Mouse (Mus musculus) kidney, embryonic 14.5 days (tissue): ENCODE measurements around the gene Olfr641. TPM values are rescaled to one million over a fixed set of nuclear protein-coding genes. Genes with fewer than 3 reads are reported as not detected.

Experiments
- ATAC-seq: fragments of 200-750 bp; cut with Nextera tagmentation; 2 replicates; pipeline ENCODE4 v1.8.0; 2017; ENCODE audit warnings: moderate number of reproducible peaks, mild to moderate bottlenecking, moderate TSS enrichment, moderate library complexity; ENCODE audit not compliant: low FRiP score, low TSS enrichment
- H3K27ac ChIP-seq: fragments of 300-500 bp; sonication (generic); 2 replicates; pipeline ENCODE4 v1.5.1; 2014; ENCODE audit warnings: low read depth, mild to moderate bottlenecking, low read length, moderate library complexity, mixed read lengths
- H3K27me3 ChIP-seq: fragments of 300-500 bp; sonication (generic); 2 replicates; pipeline ENCODE4 v1.6.1; 2014; ENCODE audit warnings: mild to moderate bottlenecking, low read length; ENCODE audit not compliant: control insufficient read depth, insufficient read depth
- H3K36me3 ChIP-seq: fragments of 300-500 bp; sonication (generic); 2 replicates; pipeline ENCODE4 v1.6.1; 2014; ENCODE audit warnings: low read length, mixed read lengths; ENCODE audit not compliant: control insufficient read depth, insufficient read depth
- H3K4me1 ChIP-seq: fragments of 300-500 bp; sonication (generic); 2 replicates; pipeline ENCODE4 v1.6.1; 2014; ENCODE audit warnings: low read length, mixed read lengths; ENCODE audit not compliant: control insufficient read depth, insufficient read depth
- H3K4me2 ChIP-seq: fragments of 300-500 bp; sonication (generic); replicated peaks from 2 replicates; pipeline ENCODE4 v1.6.1; 2014; ENCODE audit warnings: low read depth, mild to moderate bottlenecking, low read length
- H3K4me3 ChIP-seq: fragments of 300-500 bp; sonication (generic); 2 replicates; pipeline ENCODE4 v1.5.1; 2014; ENCODE audit warnings: mild to moderate bottlenecking, low read length
- H3K9ac ChIP-seq: fragments of 300-500 bp; sonication (generic); 2 replicates; pipeline ENCODE4 v1.6.1; 2014; ENCODE audit warnings: low read depth, mild to moderate bottlenecking, low read length, moderate library complexity
- H3K9me3 ChIP-seq: fragments of 300-500 bp; sonication (generic); 2 replicates; pipeline ENCODE4 v1.6.1; 2016; ENCODE audit warnings: low read length; ENCODE audit not compliant: control insufficient read depth
- WGBS: fragments of 180-500 bp; shearing (Covaris S2); extraction: QIAGEN DNeasy Blood & Tissue Kit; methylation state at CpG from one replicate; pipeline ENCODE4 v1.1.7; 2014; 5-methylcytosine and 5-hydroxymethylcytosine counted together
- polyA plus RNA-seq: library from polyadenylated mRNA; unstranded; fragments of >200 nt; fragmentation: Nextera tagmentation; extraction: Ambion mirVana; gene quantifications from 2 replicates; pipeline ENCODE4 v1.2.1, GENCODE M21; 2014

The Olfr641 gene
- polyA plus RNA-seq = not detected in 2 replicates

- ATAC-seq = no peak
- Histone ChIP-seq H3K36me3 (no peaks in the 10 kb centered on the region), H3K9ac (no peak within 1 kb of the TSS), H3K27me3 (no peaks in the 10 kb centered on the region), H3K9me3 (no peaks in the 10 kb centered on the region), H3K4me1 (no peaks in the 10 kb centered on the region), H3K4me2 (no peak within 1 kb of the TSS), H3K4me3 (no peak within 1 kb of the TSS), H3K27ac (no peak within 1 kb of the TSS)
- 73% methylated on average over 1 of the region's 1 CpGs for WGBS
Measured at GRCm38 (mm10) chr7:104035145-104035544, at the start of gene Olfr641. Olfr641 (plus strand) TSS chr7:104035445.

- H3K9ac ChIP-seq = no peak within 1 kb of the TSS
- no peaks in the 10 kb centered on the region for H3K9me3 ChIP-seq
- H3K4me2 ChIP-seq = no peak within 1 kb of the TSS
- no peaks in the 10 kb centered on the region for H3K27me3 ChIP-seq
- no peaks in the 10 kb centered on the region for H3K4me1 ChIP-seq
- no peak for ATAC-seq
- no peak within 1 kb of the TSS for H3K4me3 ChIP-seq
- H3K36me3 ChIP-seq = no peaks in the 10 kb centered on the region
- H3K27ac ChIP-seq = no peak within 1 kb of the TSS
Measured at GRCm38 (mm10) chr7:103998446-103998845, 36.8 kb upstream of the Olfr641 start, which contains the start of gene Olfr638. Olfr638 (plus strand) TSS chr7:103998746.

- no peak overlapping the region for H3K4me2 ChIP-seq
- H3K27me3 ChIP-seq = no peaks in the 10 kb centered on the region
- H3K9me3 ChIP-seq = no peaks in the 10 kb centered on the region
- H3K9ac ChIP-seq = no peak overlapping the region
- no peak for ATAC-seq
- H3K27ac ChIP-seq = no peak overlapping the region
- H3K36me3 ChIP-seq = no peaks in the 10 kb centered on the region
- no peaks in the 10 kb centered on the region for H3K4me1 ChIP-seq
- H3K4me3 ChIP-seq = no peak overlapping the region
Measured at GRCm38 (mm10) chr7:103999124-103999523, 36.1 kb upstream of the Olfr641 start.

- no peak within 1 kb of the TSS for H3K4me2 ChIP-seq
- H3K9ac ChIP-seq = no peak within 1 kb of the TSS
- no peak for ATAC-seq
- H3K27ac ChIP-seq = no peak within 1 kb of the TSS
- H3K4me3 ChIP-seq = no peak within 1 kb of the TSS
- H3K27me3 ChIP-seq = no peaks in the 10 kb centered on the region
- H3K9me3 ChIP-seq = no peaks in the 10 kb centered on the region
- H3K4me1 ChIP-seq = no peaks in the 10 kb centered on the region
- H3K36me3 ChIP-seq = no peaks in the 10 kb centered on the region
Measured at GRCm38 (mm10) chr7:104017203-104017602, 18.0 kb upstream of the Olfr641 start, which contains the start of gene Olfr639. Olfr639 (minus strand) TSS chr7:104017303.

GRCm38 (mm10) chr7:104018953-104019352 lies 16.3 kb upstream of the Olfr641 start:
- Histone ChIP-seq H3K4me3 (no peak overlapping the region), H3K9me3 (no peaks in the 10 kb centered on the region), H3K4me1 (no peaks in the 10 kb centered on the region), H3K27ac (no peak overlapping the region), H3K4me2 (no peak overlapping the region), H3K36me3 (no peaks in the 10 kb centered on the region), H3K9ac (no peak overlapping the region), H3K27me3 (no peaks in the 10 kb centered on the region)
- ATAC-seq = no peak
- WGBS = 84% methylated on average over 1 of the region's 1 CpGs

GRCm38 (mm10) chr7:104021651-104022050 lies 13.6 kb upstream of the Olfr641 start:
- H3K9ac ChIP-seq = no peak overlapping the region
- WGBS = 93% methylated on average over 6 of the region's 6 CpGs
- no peaks in the 10 kb centered on the region for H3K9me3 ChIP-seq
- no peak for ATAC-seq
- H3K4me1 ChIP-seq = no peaks in the 10 kb centered on the region
- no peaks in the 10 kb centered on the region for H3K36me3 ChIP-seq
- no peaks in the 10 kb centered on the region for H3K27me3 ChIP-seq
- H3K4me2 ChIP-seq = no peak overlapping the region
- no peak overlapping the region for H3K27ac ChIP-seq
- no peak overlapping the region for H3K4me3 ChIP-seq

GRCm38 (mm10) chr7:104025473-104025872 lies 9.8 kb upstream of the Olfr641 start, which contains the start of gene Olfr640:
Olfr640 (minus strand) TSS chr7:104025573.
- 76% methylated on average over 6 of the region's 6 CpGs for WGBS
- H3K9me3 ChIP-seq = no peaks in the 10 kb centered on the region
- no peaks in the 10 kb centered on the region for H3K36me3 ChIP-seq
- H3K9ac ChIP-seq = no peak within 1 kb of the TSS
- H3K4me2 ChIP-seq = no peak within 1 kb of the TSS
- no peaks in the 10 kb centered on the region for H3K27me3 ChIP-seq
- H3K4me1 ChIP-seq = no peaks in the 10 kb centered on the region
- no peak within 1 kb of the TSS for H3K4me3 ChIP-seq
- ATAC-seq = no peak
- no peak within 1 kb of the TSS for H3K27ac ChIP-seq

GRCm38 (mm10) chr7:104026978-104027377 lies 8.3 kb upstream of the Olfr641 start:
- WGBS = 79% methylated on average over 3 of the region's 3 CpGs
- no peak overlapping the region for H3K9ac ChIP-seq
- no peak overlapping the region for H3K27ac ChIP-seq
- H3K36me3 ChIP-seq = no peaks in the 10 kb centered on the region
- no peaks in the 10 kb centered on the region for H3K4me1 ChIP-seq
- H3K4me3 ChIP-seq = no peak overlapping the region
- no peak for ATAC-seq
- no peaks in the 10 kb centered on the region for H3K9me3 ChIP-seq
- H3K4me2 ChIP-seq = no peak overlapping the region
- H3K27me3 ChIP-seq = no peaks in the 10 kb centered on the region

- 88% methylated on average over 4 of the region's 4 CpGs for WGBS
- H3K9ac ChIP-seq = no peak overlapping the region
Measured at GRCm38 (mm10) chr7:104050745-104051144, 15.5 kb downstream of the Olfr641 start.

More at GRCm38 (mm10) chr7:104050745-104051144, 15.5 kb downstream of the Olfr641 start:
- ATAC-seq = no peak
- Histone ChIP-seq H3K27ac (no peak overlapping the region), H3K9me3 (no peaks in the 10 kb centered on the region), H3K4me3 (no peak overlapping the region), H3K4me1 (no peaks in the 10 kb centered on the region), H3K36me3 (no peaks in the 10 kb centered on the region), H3K27me3 (no peaks in the 10 kb centered on the region), H3K4me2 (no peak overlapping the region)
